Mouse (Mus musculus): ENCODE data around the gene Vcpkmt. TPM values are rescaled to one million over a fixed set of nuclear protein-coding genes. Genes with fewer than 3 reads are reported as not detected.
"Not testable (repeated sequence)": the region's sequence is repeated elsewhere in the genome, so short reads cannot be mapped to it uniquely, and the experiment has no call there.

Vcpkmt gene
- total RNA-seq (2021): 10 to 100 TPM; 20.6 to 23.0 TPM
- long read RNA-seq, partial matches to known transcripts: 9 of 19 reads
- long read RNA-seq, other reads (novel, unspliced or antisense): 9 of 19 reads

GRCm38 (mm10) chr12:69582613-69583269 is at the start of gene Vcpkmt:
Gene Vcpkmt, minus strand, starts transcription at chr12:69583028.
- DNase-seq (ENCODE audit: low spot score in 2 of 2): peak; percentile 83 to 89

GRCm38 (mm10) chr12:69618590-69618989 is 35.8 kb upstream of the Vcpkmt start:
- DNase-seq (ENCODE audit: low spot score in 2 of 2): not testable (repeated sequence)

- no peak for DNase-seq (ENCODE audit: low spot score in 2 of 2)
These were observed 21.5 kb upstream of the Vcpkmt start for GRCm38 (mm10) chr12:69604367-69604766.

GRCm38 (mm10) chr12:69597446-69597845 is 14.6 kb upstream of the Vcpkmt start:
- no peak for DNase-seq (ENCODE audit: low spot score in 2 of 2)

GRCm38 (mm10) chr12:69593130-69593529 is 10.3 kb upstream of the Vcpkmt start:
- DNase-seq (ENCODE audit: low spot score in 2 of 2): no peak

- no peak for DNase-seq (ENCODE audit: low spot score in 2 of 2)
These were observed 422 bp upstream of the Vcpkmt start for GRCm38 (mm10) chr12:69583270-69583629.

- no peak for DNase-seq (ENCODE audit: low spot score in 2 of 2)
These were observed 614 bp downstream of the Vcpkmt start for GRCm38 (mm10) chr12:69582216-69582612.

GRCm38 (mm10) chr12:69579623-69580022 is 3.2 kb downstream of the Vcpkmt start:
- DNase-seq (ENCODE audit: low spot score in 2 of 2): no peak

GRCm38 (mm10) chr12:69576120-69576627 is 6.7 kb downstream of the Vcpkmt start:
- DNase-seq (ENCODE audit: low spot score in 2 of 2): no peak

GRCm38 (mm10) chr12:69573916-69574881 is 8.6 kb downstream of the Vcpkmt start:
- DNase-seq (ENCODE audit: low spot score in 2 of 2): peak; percentile 84 to 86

- DNase-seq (ENCODE audit: low spot score in 2 of 2): no peak
These were observed 9.6 kb downstream of the Vcpkmt start for GRCm38 (mm10) chr12:69573271-69573670.

- no peak for DNase-seq (ENCODE audit: low spot score in 2 of 2)
These were observed 12.9 kb downstream of the Vcpkmt start for GRCm38 (mm10) chr12:69569926-69570325.

- no peak for DNase-seq (ENCODE audit: low spot score in 2 of 2)
These were observed 14.6 kb downstream of the Vcpkmt start for GRCm38 (mm10) chr12:69568266-69568665.

- not testable (repeated sequence) for DNase-seq (ENCODE audit: low spot score in 2 of 2)
These were observed 21.8 kb downstream of the Vcpkmt start for GRCm38 (mm10) chr12:69561006-69561405.

- DNase-seq (ENCODE audit: low spot score in 2 of 2): no peak
These were observed 26.5 kb downstream of the Vcpkmt start for GRCm38 (mm10) chr12:69556221-69556861.

GRCm38 (mm10) chr12:69545456-69546178 is 37.2 kb downstream of the Vcpkmt start:
- no peak for DNase-seq (ENCODE audit: low spot score in 2 of 2)

- no peak for DNase-seq (ENCODE audit: low spot score in 2 of 2)
These were observed 37.8 kb downstream of the Vcpkmt start for GRCm38 (mm10) chr12:69544994-69545393.

GRCm38 (mm10) chr12:69544562-69544961 is 38.3 kb downstream of the Vcpkmt start:
- DNase-seq (ENCODE audit: low spot score in 2 of 2): no peak

GRCm38 (mm10) chr12:69542376-69542775 is 40.5 kb downstream of the Vcpkmt start:
- no peak for DNase-seq (ENCODE audit: low spot score in 2 of 2)

GRCm38 (mm10) chr12:69541663-69542062 is 41.2 kb downstream of the Vcpkmt start:
- DNase-seq (ENCODE audit: low spot score in 2 of 2): no peak

GRCm38 (mm10) chr12:69539353-69539752 is 43.5 kb downstream of the Vcpkmt start:
- DNase-seq (ENCODE audit: low spot score in 2 of 2): no peak

All from layer of hippocampus, postnatal 10 days (tissue).